Mouse (Mus musculus): ENCODE results near the gene Sncb.

Gene Sncb

GRCm38 (mm10) chr13:54783235-54783634 is 16.8 kb upstream of the Sncb start:
- DNase-seq (ENCODE audit: low spot score) = no peak

DNA sequence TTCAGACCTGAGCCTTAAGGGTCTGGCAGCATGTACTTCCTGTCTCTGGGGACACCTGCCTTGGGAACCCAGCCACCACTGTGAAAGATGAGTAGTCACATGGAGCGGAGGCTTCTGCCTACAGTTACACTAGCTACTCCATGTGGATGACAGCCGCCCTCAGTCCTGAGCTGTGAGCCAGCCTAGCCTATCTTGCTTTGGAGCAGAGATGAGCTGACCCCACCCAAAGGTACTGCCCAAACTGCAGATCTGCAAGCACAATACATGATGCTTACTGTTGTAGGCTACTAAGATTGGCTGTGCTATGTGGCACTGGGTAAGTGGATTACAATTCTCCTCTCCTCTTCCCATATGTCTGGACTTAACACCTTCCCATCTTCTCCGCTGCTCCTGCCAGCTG is 14.7 kb upstream of the Sncb start:
- no peak for DNase-seq (ENCODE audit: low spot score)

DNA sequence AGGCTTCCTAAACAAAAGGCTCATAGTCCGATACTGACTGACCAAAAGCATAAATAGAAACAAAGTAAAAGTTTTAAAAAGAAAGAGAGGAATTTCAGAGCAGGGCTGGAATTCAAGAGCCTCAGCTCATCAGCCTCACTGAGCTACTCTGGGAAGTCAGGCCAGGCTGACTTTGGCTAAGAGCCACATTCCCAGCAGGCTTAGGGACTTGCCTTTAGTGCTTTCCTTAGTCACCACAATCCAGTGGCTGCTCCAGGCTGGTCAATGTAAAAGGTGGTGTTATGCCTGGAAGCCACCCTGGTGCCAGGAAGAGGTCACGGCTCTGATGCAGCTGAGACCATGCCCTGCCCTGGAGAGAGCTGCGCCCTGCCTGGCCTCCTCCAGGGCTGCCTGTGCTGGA is 14.2 kb upstream of the Sncb start:
- peak; percentile 64 for DNase-seq (ENCODE audit: low spot score)

- DNase-seq (ENCODE audit: low spot score) = no peak
These were observed 617 bp upstream of the Sncb start for GRCm38 (mm10) chr13:54767012-54767411.

DNA sequence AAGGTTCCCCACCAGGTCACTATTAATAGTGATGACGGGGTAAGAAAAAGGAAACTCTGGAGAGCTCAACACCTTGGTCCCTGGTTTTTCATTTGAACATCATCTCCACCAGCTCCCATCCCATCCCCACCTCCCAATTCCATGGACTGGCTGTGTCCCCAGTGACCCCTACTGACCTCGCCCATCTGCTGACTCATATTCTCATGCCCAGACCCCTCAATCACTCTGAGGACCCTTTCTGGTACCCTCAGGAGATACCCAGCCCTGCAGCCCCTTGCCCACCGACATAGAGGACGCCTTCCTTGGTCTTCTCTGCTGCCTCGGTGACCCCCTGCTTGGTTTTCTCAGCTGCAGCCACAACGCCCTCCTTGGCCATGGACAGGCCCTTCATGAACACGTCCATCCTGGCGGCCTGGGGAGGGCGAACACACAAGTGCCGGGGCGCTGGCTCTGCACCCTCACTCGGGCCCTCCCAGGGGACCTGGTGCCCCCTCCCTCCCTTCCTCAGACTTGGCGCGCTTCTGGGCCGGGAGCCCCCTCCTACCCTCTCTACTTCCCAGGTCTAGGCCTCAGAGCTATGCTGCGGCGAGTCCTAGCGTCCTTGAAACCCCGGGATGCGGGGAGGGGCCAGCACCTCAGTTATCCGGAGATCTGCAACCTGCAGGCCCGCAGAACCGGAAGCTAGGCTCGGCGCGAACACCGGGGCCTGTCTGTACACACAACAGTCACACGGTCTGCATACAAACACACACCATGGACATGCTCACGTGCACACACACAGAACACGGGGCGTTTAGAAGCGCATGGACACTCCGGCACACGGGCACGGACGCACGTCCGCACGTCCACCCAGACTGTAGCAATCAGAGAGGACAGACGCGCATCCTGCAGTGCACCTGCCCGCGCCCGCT is 859 bp downstream of the Sncb start:
- peak; percentile 41 for DNase-seq (ENCODE audit: low spot score)

DNA sequence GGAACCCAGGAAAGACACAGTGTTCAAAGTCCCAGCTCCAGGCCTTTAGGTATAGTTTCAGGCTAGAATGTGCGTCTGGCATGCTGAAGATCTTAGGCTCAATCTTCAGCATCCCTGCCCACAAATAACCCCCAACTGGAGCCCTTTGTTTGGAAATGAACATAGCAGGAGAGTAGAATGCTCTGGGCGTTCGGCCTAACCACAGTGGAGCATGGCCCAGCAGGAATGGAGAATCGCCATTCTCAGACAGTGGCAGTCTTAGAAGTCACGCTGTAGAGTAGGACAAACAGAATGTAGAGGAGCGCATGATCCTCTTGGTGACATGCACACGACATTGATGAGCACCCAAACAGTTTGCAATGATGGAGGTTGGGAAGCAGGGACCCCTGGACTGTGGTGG is 5.5 kb downstream of the Sncb start:
- DNase-seq (ENCODE audit: low spot score) = no peak

- DNase-seq (ENCODE audit: low spot score) = peak; percentile 64
These were observed 6.1 kb downstream of the Sncb start for GRCm38 (mm10) chr13:54760164-54760795.

DNA sequence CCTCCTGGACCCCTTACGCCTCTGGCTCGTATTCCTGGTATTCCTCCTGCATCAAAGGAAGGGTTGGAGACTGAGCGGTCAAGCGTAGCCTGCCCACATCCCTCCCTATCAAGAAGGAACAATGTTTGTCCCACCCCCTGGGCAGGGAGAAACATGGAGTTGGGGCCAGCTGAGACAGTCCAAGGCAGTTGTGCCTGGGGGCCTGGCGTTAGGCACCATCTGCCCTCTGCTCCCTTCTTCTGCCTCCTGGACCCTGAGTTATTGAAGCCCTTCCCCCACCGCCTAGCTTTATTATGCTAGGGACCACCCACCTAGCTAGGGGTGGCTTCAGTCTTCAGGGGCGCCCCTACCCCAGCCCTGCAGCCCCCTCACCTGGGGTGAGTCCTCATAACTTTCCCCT is 6.9 kb downstream of the Sncb start:
- peak; percentile 29 for DNase-seq (ENCODE audit: low spot score)

- peak; percentile 28 for DNase-seq (ENCODE audit: low spot score)
These were observed 7.5 kb downstream of the Sncb start for GRCm38 (mm10) chr13:54758756-54759470.

DNA sequence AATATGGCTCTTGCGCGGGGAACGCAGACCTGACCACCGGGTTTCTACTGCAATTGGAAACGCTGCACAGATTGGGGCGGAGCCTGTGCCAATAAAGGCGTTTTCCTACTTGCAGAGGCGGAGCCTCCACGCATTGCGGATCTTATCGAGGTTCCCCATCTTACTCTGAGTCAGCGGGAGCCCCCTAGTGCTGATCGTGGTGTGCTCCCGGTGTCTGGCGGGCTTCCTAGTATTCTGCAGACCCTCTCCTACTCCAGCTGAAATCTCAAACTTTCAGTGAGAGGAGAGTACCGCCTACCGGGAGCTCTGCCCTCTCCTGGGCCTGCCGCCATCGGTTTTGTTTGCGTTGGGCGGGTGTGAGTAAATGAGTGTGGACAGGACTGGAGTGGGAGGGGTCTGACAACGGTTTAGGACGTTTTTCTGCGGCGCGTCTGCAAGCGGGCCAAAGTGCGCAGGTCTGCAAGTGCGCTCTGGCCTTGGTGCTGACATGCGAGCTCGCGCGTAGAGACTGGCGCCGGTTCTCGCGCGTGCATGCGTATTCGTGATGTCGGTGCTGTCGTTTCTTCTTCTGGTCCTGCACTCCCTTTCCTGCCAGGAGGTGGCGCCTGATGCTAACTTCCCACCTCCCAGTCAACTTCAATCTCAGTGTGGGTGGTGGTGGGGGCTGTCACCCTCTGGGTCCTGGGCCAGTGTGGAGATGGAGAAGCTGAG is 8.2 kb downstream of the Sncb start:
- peak; percentile 96 for DNase-seq (ENCODE audit: low spot score)

DNA sequence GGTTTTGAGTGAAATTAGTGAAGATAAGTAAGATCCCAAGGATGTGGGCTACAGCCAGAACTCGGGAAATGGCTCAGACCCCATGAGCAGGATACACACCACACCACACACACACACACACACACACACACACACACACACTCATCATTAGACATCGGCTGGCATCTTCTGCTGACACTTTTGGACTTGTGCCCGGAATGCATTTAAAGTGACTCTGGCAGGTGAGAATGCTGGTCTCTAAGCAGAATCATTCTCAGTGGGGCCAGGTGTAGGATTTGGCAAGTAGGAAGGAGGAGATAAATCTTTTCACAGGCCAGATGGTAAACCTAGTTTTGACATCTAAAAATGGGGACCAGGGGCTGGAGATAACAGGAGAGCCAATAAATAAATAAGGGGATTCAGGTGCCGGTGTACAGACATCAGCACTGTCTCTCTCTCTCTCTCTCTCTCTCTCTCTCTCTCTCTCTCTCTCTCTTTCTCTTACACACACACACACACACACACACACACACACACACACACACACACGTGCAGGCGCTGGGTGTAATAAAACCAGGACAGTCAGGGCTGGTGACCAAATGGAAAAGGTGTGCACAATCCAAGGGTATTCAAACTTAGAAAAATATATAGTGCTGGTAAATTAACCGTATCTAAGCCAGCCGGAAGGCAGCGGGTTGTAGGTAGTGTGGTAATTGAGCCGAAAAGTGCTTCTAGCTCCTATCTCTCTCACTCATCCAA is 9.1 kb downstream of the Sncb start:
- peak; percentile 59 for DNase-seq (ENCODE audit: low spot score)

DNA sequence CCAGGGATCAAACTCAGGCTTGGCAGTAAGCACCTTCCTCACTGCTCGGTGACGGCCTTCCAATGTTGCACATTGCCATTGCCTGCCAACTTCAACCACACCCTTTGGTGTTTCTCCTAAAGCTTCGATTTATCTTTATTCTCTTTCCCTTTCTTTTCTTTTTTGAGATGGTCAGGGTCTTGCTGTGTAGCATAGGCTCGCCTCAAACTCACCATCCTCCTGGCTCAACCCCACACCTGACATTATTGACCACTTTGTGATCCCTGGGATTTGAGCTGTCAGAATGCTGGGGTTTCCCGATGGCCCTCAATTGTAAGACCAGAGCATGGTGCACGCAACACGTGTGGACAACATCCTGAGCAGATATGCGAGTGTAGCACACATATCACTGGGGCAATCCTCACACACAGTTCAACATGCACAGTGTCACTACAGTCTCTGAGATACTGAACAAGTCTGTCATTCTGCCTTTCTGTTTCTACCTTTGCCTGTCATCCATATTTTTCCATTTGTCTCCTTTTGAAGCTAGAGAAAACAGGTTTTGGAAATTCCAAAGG is 10.2 kb downstream of the Sncb start:
- DNase-seq (ENCODE audit: low spot score) = no peak

DNA sequence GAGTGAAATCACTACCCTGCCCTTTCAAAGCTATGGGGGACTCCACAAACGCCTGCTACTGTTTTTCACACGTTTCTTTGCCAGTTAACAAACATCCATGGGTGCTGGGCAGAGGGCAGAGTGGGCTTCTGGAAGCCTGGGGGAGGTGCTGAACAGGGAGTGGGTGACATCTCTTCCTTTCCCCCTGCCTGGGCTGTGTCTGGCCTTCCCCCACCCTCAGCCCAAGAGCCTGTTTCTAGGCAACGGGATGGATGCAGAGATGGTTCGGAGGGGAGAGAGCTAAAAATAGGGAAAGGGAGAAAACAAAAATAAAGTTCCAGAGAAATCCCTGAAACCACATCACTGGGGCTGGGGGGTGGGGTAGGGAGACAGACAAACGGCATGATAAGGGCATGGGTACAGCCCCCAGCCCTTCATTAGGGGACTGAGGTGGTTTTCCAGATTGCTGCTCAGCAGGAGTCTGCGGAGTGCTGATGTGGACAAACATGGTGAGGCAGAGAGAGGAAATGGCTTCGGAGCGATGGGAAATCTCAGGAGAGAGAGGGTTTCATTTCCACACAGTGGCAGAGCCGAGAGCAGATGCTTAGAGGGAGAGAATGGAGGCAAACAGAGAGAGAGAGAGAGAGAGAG is 11.1 kb downstream of the Sncb start:
- DNase-seq (ENCODE audit: low spot score) = peak; percentile 53

- peak; percentile 74 for DNase-seq (ENCODE audit: low spot score)
These were observed 12.0 kb downstream of the Sncb start for GRCm38 (mm10) chr13:54754169-54755080.

GRCm38 (mm10) chr13:54753733-54754132 is 12.7 kb downstream of the Sncb start:
- no peak for DNase-seq (ENCODE audit: low spot score)

GRCm38 (mm10) chr13:54752656-54753055 is 13.7 kb downstream of the Sncb start:
- DNase-seq (ENCODE audit: low spot score) = peak; percentile 56

DNA sequence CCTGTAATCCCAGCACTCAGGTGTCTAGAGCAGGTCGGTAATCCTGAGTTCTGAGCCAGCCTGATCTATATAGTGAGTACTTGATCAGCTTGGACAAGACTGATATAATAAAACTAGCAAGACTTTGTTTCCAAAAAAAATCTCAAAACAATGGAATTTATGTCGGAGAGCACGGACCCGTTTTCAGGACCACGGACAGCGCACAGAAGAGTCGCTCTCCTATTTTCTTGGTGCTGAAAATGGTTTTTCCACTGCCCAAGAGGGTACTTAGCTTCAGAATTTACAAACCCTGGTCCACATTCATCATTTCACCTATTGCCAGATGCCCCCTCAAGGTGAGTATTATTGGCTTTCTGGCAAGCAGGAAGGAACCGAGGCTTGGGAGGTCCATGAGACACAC is 15.7 kb downstream of the Sncb start:
- no peak for DNase-seq (ENCODE audit: low spot score)

GRCm38 (mm10) chr13:54749864-54750411 is 16.5 kb downstream of the Sncb start, which contains the start of gene Gprin1:
Gene Gprin1 (minus strand): TSS chr13:54749874.
- DNase-seq (ENCODE audit: low spot score) = peak; percentile 87
